Mouse (Mus musculus) MEL (cell line): ENCODE measurements around the gene Map3k21. TPM values are rescaled to one million over a fixed set of nuclear protein-coding genes. Genes with fewer than 3 reads are reported as not detected.

Experiments used
- DNase-seq: peaks from one replicate; pipeline ENCODE4 v3.0.0; 2011; ENCODE audit warnings: low read depth, low spot score
- H3K27ac ChIP-seq: 2 replicates; pipeline ENCODE4 v1.5.1; 2012; ENCODE audit warnings: low read depth, mild to moderate bottlenecking, control low read depth, low read length, moderate library complexity; ENCODE audit not compliant: control insufficient read depth
- H3K27me3 ChIP-seq, 2 experiments: fragments of 150-350 bp in 1 of 2; sonication (generic) in 1 of 2; 2 replicates each; pipeline ENCODE4 v1.6.1; 2012; ENCODE audit warnings: low read length in 2 of 2, mild to moderate bottlenecking in 2 of 2, improper control_type of control experiment in 1 of 2, moderate library complexity in 1 of 2; ENCODE audit not compliant: insufficient read depth in 2 of 2, control insufficient read depth in 1 of 2
- H3K36me3 ChIP-seq, 2 experiments: 2 replicates each; pipeline ENCODE4 v1.6.1; 2012 to 2014; ENCODE audit warnings: low read length in 2 of 2, improper control_type of control experiment in 1 of 2, inconsistent platforms in 1 of 2, mild to moderate bottlenecking in 1 of 2; ENCODE audit not compliant: insufficient read depth in 2 of 2, control insufficient read depth in 1 of 2
- H3K4me1 ChIP-seq, 2 experiments: fragments of 150-350 bp in 1 of 2; sonication (generic) in 1 of 2; 2 replicates each; pipeline ENCODE4 v1.6.1; 2012; ENCODE audit warnings: low read length in 2 of 2, improper control_type of control experiment in 1 of 2, mild to moderate bottlenecking in 1 of 2; ENCODE audit not compliant: insufficient read depth in 2 of 2, control insufficient read depth in 1 of 2
- H3K4me3 ChIP-seq, 2 experiments: fragments of 150-350 bp in 1 of 2; sonication (generic) in 1 of 2; 2 replicates each; pipeline ENCODE4 v1.5.1; 2012; ENCODE audit warnings: low read depth in 2 of 2, low read length in 2 of 2, mild to moderate bottlenecking in 2 of 2, moderate library complexity in 2 of 2, control low read depth in 1 of 2, improper control_type of control experiment in 1 of 2; ENCODE audit not compliant: control insufficient read depth in 1 of 2, insufficient read depth in 1 of 2
- H3K79me2 ChIP-seq: 2 replicates; pipeline ENCODE4 v1.6.1; 2012; ENCODE audit warnings: mild to moderate bottlenecking, low read length, moderate library complexity; ENCODE audit not compliant: control insufficient read depth, poor library complexity, insufficient read depth
- H3K9ac ChIP-seq: 2 replicates; pipeline ENCODE4 v1.6.1; 2012; ENCODE audit warnings: low read depth, mild to moderate bottlenecking, control low read depth, low read length, moderate library complexity; ENCODE audit not compliant: control insufficient read depth, poor library complexity, severe bottlenecking
- H3K9me3 ChIP-seq: fragments of 150-350 bp; sonication (generic); replicated peaks from 2 replicates; pipeline ENCODE4 v1.6.1; 2012; ENCODE audit warnings: mild to moderate bottlenecking, low read length, improper control_type of control experiment, moderate library complexity; ENCODE audit not compliant: insufficient read depth
- CTCF ChIP-seq, 3 experiments: IDR thresholded peaks in 2 of 3; conservative IDR thresholded peaks in 1 of 3; 2 replicates each; pipeline ENCODE4 v1.5.1; 2011 to 2012; ENCODE audit warnings: low read length in 3 of 3, low read depth in 2 of 3, mild to moderate bottlenecking in 2 of 3, improper control_type of control experiment in 1 of 3, inconsistent platforms in 1 of 3, mixed read lengths in 1 of 3, moderate library complexity in 1 of 3; ENCODE audit not compliant: control insufficient read depth in 1 of 3, insufficient read depth in 1 of 3, poor library complexity in 1 of 3, severe bottlenecking in 1 of 3
- ELF1 ChIP-seq: IDR thresholded peaks from 2 replicates; pipeline ENCODE4 v1.6.1; 2014; ENCODE audit warnings: low read depth, mild to moderate bottlenecking, inconsistent platforms, low read length, improper control_type of control experiment, moderate library complexity
- EP300 ChIP-seq, 2 experiments: IDR thresholded peaks; 2 replicates each; pipeline ENCODE4 v1.6.1; 2011; ENCODE audit warnings: improper control_type of control experiment in 2 of 2, low read length in 2 of 2, low read depth in 1 of 2, mild to moderate bottlenecking in 1 of 2
- ETS1 ChIP-seq: IDR thresholded peaks from 2 replicates; pipeline ENCODE4 v1.6.1; 2012; ENCODE audit warnings: low read depth, mild to moderate bottlenecking, inconsistent platforms, low read length, improper control_type of control experiment, moderate library complexity
- GATA1 ChIP-seq: IDR thresholded peaks from 2 replicates; pipeline ENCODE4 v1.6.1; 2011; ENCODE audit warnings: low read depth, low read length, improper control_type of control experiment
- HCFC1 ChIP-seq: IDR thresholded peaks from 2 replicates; pipeline ENCODE4 v1.6.1; 2012; ENCODE audit warnings: low read depth, mild to moderate bottlenecking, inconsistent platforms, low read length, improper control_type of control experiment, moderate library complexity
- JUND ChIP-seq: IDR thresholded peaks from 2 replicates; pipeline ENCODE4 v1.6.1; 2011; ENCODE audit warnings: low read depth, mild to moderate bottlenecking, improper control_type of control experiment, low read length
- MAFK ChIP-seq: IDR thresholded peaks from 2 replicates; pipeline ENCODE4 v1.6.1; 2011; ENCODE audit warnings: low read depth, mild to moderate bottlenecking, low read length, improper control_type of control experiment, borderline replicate concordance
- MEF2A ChIP-seq: IDR thresholded peaks from 2 replicates; pipeline ENCODE4 v1.6.1; 2014; ENCODE audit warnings: low read depth, mild to moderate bottlenecking, inconsistent platforms, low read length, improper control_type of control experiment; ENCODE audit not compliant: poor library complexity, insufficient replicate concordance, severe bottlenecking; ENCODE audit errors: extremely low read depth
- MXI1 ChIP-seq: IDR thresholded peaks from 2 replicates; pipeline ENCODE4 v1.6.1; 2011; ENCODE audit warnings: mild to moderate bottlenecking, low read depth, low read length, improper control_type of control experiment
- MYB ChIP-seq: IDR thresholded peaks from 2 replicates; pipeline ENCODE4 v1.6.1; 2011; ENCODE audit warnings: mild to moderate bottlenecking, low read depth, low read length, improper control_type of control experiment
- MYC ChIP-seq: IDR thresholded peaks from 2 replicates; pipeline ENCODE4 v1.6.1; 2011; ENCODE audit warnings: low read depth, mild to moderate bottlenecking, low read length, improper control_type of control experiment, moderate library complexity
- NELFE ChIP-seq: IDR thresholded peaks from 2 replicates; pipeline ENCODE4 v1.6.1; 2011; ENCODE audit warnings: low read depth, low read length, improper control_type of control experiment
- NRF1 ChIP-seq: IDR thresholded peaks from 2 replicates; pipeline ENCODE4 v1.6.1; 2014; ENCODE audit warnings: low read depth, mild to moderate bottlenecking, inconsistent platforms, low read length, improper control_type of control experiment, moderate library complexity; ENCODE audit not compliant: poor library complexity, insufficient read depth, severe bottlenecking
- POLR2AphosphoS5 ChIP-seq: IDR thresholded peaks from 2 replicates; pipeline ENCODE4 v1.6.1; 2012; ENCODE audit warnings: low read depth, borderline replicate concordance, mild to moderate bottlenecking, inconsistent platforms, low read length, moderate library complexity, mixed read lengths
- TBP ChIP-seq: IDR thresholded peaks from 2 replicates; pipeline ENCODE4 v1.8.0; 2011; ENCODE audit warnings: low read depth, low read length, improper control_type of control experiment
- TCF12 ChIP-seq: IDR thresholded peaks from 2 replicates; pipeline ENCODE4 v1.6.1; 2014; ENCODE audit warnings: low read depth, mild to moderate bottlenecking, inconsistent platforms, low read length, improper control_type of control experiment, moderate library complexity
- UBTF ChIP-seq: IDR thresholded peaks from 2 replicates; pipeline ENCODE4 v1.6.1; 2012; ENCODE audit warnings: low read depth, mild to moderate bottlenecking, inconsistent platforms, low read length, improper control_type of control experiment, moderate library complexity, borderline replicate concordance; ENCODE audit not compliant: insufficient read depth
- USF2 ChIP-seq, 2 experiments: IDR thresholded peaks; 2 replicates each; pipeline ENCODE4 v1.6.1; 2011 to 2012; ENCODE audit warnings: improper control_type of control experiment in 2 of 2, low read length in 2 of 2, borderline replicate concordance in 1 of 2, inconsistent platforms in 1 of 2, low read depth in 1 of 2, mild to moderate bottlenecking in 1 of 2; ENCODE audit not compliant: insufficient read depth in 1 of 2
- ZKSCAN1 ChIP-seq: IDR thresholded peaks from 2 replicates; pipeline ENCODE4 v1.6.1; 2012; ENCODE audit warnings: low read depth, mild to moderate bottlenecking, inconsistent platforms, low read length, improper control_type of control experiment, moderate library complexity
- ZMIZ1 ChIP-seq: IDR thresholded peaks from 2 replicates; pipeline ENCODE4 v1.6.1; 2012; ENCODE audit warnings: low read depth, mild to moderate bottlenecking, inconsistent platforms, low read length, improper control_type of control experiment, moderate library complexity
- ZNF384 ChIP-seq: IDR thresholded peaks from 2 replicates; pipeline ENCODE4 v1.6.1; 2012; ENCODE audit warnings: low read depth, mild to moderate bottlenecking, inconsistent platforms, low read length, improper control_type of control experiment
- polyA plus RNA-seq, 2 experiments: library from polyadenylated mRNA; stranded (reverse) in 1 of 2; unstranded in 1 of 2; fragments of >175 nt in 1 of 2; fragments of >200 nt in 1 of 2; gene quantifications; 2 replicates each; pipeline versions ENCODE4 v1.2.1 to v1.2.4; 2012; ENCODE audit warnings: low replicate concordance in 2 of 2, low read depth in 1 of 2; ENCODE audit not compliant: insufficient read length in 2 of 2, insufficient read depth in 1 of 2, missing spikeins in 1 of 2
- total RNA-seq: library from RNA; depleted of rRNA; stranded (reverse); fragments of 300-350 nt; gene quantifications from 2 replicates; pipeline ENCODE4 v1.2.3, GENCODE M21; 2012

The Map3k21 gene
- total and polyA plus RNA-seq, 3 experiments, result not detected

DNA sequence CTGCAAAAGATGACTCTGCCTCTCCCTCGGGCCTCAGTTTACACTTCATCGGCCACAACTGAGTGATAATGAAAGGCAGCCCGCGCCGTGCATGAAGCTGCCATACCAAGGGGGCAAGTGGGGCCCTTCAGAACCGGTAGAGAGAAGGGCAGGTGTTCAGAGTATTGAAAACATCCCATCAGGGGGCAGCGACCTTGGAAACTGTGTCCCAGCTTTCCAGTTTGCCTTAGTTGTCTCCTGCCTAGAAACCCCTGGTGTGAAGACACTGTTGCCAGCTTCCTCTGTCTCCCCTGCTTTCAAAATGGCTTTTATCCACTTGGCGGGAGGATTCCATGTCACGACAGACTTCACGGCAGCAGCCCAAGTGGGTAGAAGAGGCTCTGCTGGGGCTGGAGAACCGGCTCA is 53.6 kb downstream of the Map3k21 start:
- no peak overlapping the region for H3K4me3 ChIP-seq
- no peak overlapping the region for H3K9ac ChIP-seq
- TF ChIP-seq MAFK (no peak), GATA1 (no peak), ETS1 (no peak), TCF12 (no peak), CTCF (IDR thresholded peaks at IDR 0.05 in 2 of 3, conservative IDR thresholded peaks at IDR 0.05 in 1 of 3; ENCODE audit: control insufficient read depth in 1 of 3, insufficient read depth in 1 of 3, low read depth in 2 of 3, low read length in 3 of 3, poor library complexity in 1 of 3, severe bottlenecking in 1 of 3) (no peak), HCFC1 (no peak)
- TF ChIP-seq, all 39 proteins: peak for 0
- Histone ChIP-seq H3K4me1 (no peaks in the 10 kb centered on the region), H3K79me2 (no peaks in the 10 kb centered on the region), H3K27me3 (no peaks in the 10 kb centered on the region; a peak in 1 of 4 replicates), H3K9me3 (no peaks in the 10 kb centered on the region), H3K27ac (no peak overlapping the region), H3K36me3 (no peaks in the 10 kb centered on the region)
- no peak for DNase-seq

DNA sequence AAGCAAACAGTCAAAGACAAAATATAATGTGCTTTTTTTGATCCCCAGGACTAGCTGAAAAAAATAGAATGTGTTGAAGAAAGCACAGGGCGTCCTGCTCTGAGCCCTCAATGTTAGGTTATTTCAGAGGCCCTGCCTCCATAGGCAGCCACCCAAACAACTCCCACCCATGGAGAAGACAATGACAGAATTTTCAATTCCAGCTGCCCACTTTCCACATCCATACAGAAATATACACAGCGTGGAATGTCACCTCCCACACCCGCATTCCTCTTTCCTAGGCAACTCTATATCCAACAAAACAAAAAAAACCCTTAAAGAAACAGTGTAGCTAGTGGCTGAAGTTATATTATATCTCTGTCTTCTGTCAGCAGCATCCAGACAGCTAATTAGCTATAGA is 61.1 kb downstream of the Map3k21 start:
- H3K9ac ChIP-seq, result no peak overlapping the region
- H3K79me2 ChIP-seq, result no peaks in the 10 kb centered on the region
- no peak overlapping the region for H3K4me3 ChIP-seq
- H3K27me3 ChIP-seq, result no peaks in the 10 kb centered on the region
- TF ChIP-seq ZMIZ1 (no peak), ELF1 (no peak), MYC (no peak), POLR2AphosphoS5 (no peak), TCF12 (no peak), JUND (no peak), ZKSCAN1 (no peak), EP300 (IDR thresholded peaks at IDR 0.05; ENCODE audit: low read depth in 1 of 2, low read length in 2 of 2) (no peak), ZNF384 (no peak), MYB (no peak), NRF1 (no peak), MEF2A (no peak), USF2 (IDR thresholded peaks at IDR 0.05; ENCODE audit: borderline replicate concordance in 1 of 2, insufficient read depth in 1 of 2, low read depth in 1 of 2, low read length in 2 of 2) (no peak), NELFE (no peak), MXI1 (no peak), TBP (no peak), UBTF (no peak), CTCF (IDR thresholded peaks at IDR 0.05 in 2 of 3, conservative IDR thresholded peaks at IDR 0.05 in 1 of 3; ENCODE audit: control insufficient read depth in 1 of 3, insufficient read depth in 1 of 3, low read depth in 2 of 3, low read length in 3 of 3, poor library complexity in 1 of 3, severe bottlenecking in 1 of 3) (no peak), HCFC1 (no peak)
- H3K27ac ChIP-seq, result no peak overlapping the region
- H3K9me3 ChIP-seq, result no peaks in the 10 kb centered on the region
- no peaks in the 10 kb centered on the region for H3K4me1 ChIP-seq
- DNase-seq, result no peak
- H3K36me3 ChIP-seq, result no peaks in the 10 kb centered on the region
